Mouse (Mus musculus) heart, postnatal 0 days (tissue): ENCODE measurements around the gene Ess2. TPM values are rescaled to one million over a fixed set of nuclear protein-coding genes. Genes with fewer than 3 reads are reported as not detected.

Source experiments
- ATAC-seq: fragments of 200-750 bp; cut with Nextera tagmentation; 2 replicates; pipeline ENCODE4 v1.8.0; 2017; ENCODE audit warnings: low read depth, moderate number of reproducible peaks, moderate library complexity; ENCODE audit not compliant: insufficient read depth
- DNase-seq: peaks from one replicate; pipeline ENCODE4 v3.0.0-alpha.2; 2016; ENCODE audit warnings: low spot score
- H3K27ac ChIP-seq: fragments of 300-500 bp; sonication (generic); 2 replicates; pipeline ENCODE4 v1.5.1; 2014; ENCODE audit warnings: low read depth, mild to moderate bottlenecking
- H3K27me3 ChIP-seq: fragments of 300-500 bp; sonication (generic); 2 replicates; pipeline ENCODE4 v1.6.1; 2014; ENCODE audit warnings: low read length, mixed read lengths; ENCODE audit not compliant: control insufficient read depth, insufficient read depth
- H3K36me3 ChIP-seq: fragments of 300-500 bp; sonication (generic); replicated peaks from 2 replicates; pipeline ENCODE4 v1.6.1; 2014; ENCODE audit warnings: low read length, mixed read lengths; ENCODE audit not compliant: control insufficient read depth, insufficient read depth
- H3K4me1 ChIP-seq: fragments of 300-500 bp; sonication (generic); 2 replicates; pipeline ENCODE4 v1.6.1; 2014; ENCODE audit warnings: antibody characterized with exemption; ENCODE audit not compliant: control insufficient read depth, insufficient read depth
- H3K4me2 ChIP-seq: fragments of 300-500 bp; sonication (generic); 2 replicates; pipeline ENCODE4 v1.6.1; 2014; ENCODE audit warnings: low read depth, mild to moderate bottlenecking, low read length, moderate library complexity
- H3K4me3 ChIP-seq: fragments of 300-500 bp; sonication (generic); 2 replicates; pipeline ENCODE4 v1.5.1; 2014; ENCODE audit warnings: low read depth, low read length
- H3K9ac ChIP-seq: fragments of 300-500 bp; sonication (generic); replicated peaks from 2 replicates; pipeline ENCODE4 v1.6.1; 2014; ENCODE audit warnings: low read depth, low read length, mixed read lengths
- H3K9me3 ChIP-seq: fragments of 300-500 bp; sonication (generic); replicated peaks from 2 replicates; pipeline ENCODE4 v1.6.1; 2016; ENCODE audit warnings: low read length; ENCODE audit not compliant: control insufficient read depth
- CTCF ChIP-seq: IDR thresholded peaks from 2 replicates; pipeline ENCODE4 v1.5.1; 2016; ENCODE audit warnings: antibody characterized with exemption, control low read depth, low read depth
- EP300 ChIP-seq: IDR thresholded peaks from 2 replicates; pipeline ENCODE4 v1.6.1; 2016; ENCODE audit warnings: antibody characterized with exemption, low read depth
- WGBS: fragments of 180-500 bp; shearing (Covaris S2); extraction: QIAGEN DNeasy Blood & Tissue Kit; methylation state at CpG from one replicate; pipeline ENCODE4 v1.1.7; 2014; 5-methylcytosine and 5-hydroxymethylcytosine counted together
- polyA plus RNA-seq: library from polyadenylated mRNA; unstranded; fragments of >200 nt; fragmentation: Nextera tagmentation; extraction: Ambion mirVana; gene quantifications from 2 replicates; pipeline ENCODE4 v1.2.1, GENCODE M21; 2015
- total RNA-seq: library from RNA; depleted of rRNA; stranded (reverse); fragments of >200 nt; gene quantifications from 2 replicates; pipeline ENCODE4 v1.2.3, GENCODE M21; 2014; ENCODE audit warnings: low replicate concordance

The Ess2 gene
- total and polyA plus RNA-seq, 2 experiments from 2014 or later, result 18.5 to 25.4 TPM

DNA sequence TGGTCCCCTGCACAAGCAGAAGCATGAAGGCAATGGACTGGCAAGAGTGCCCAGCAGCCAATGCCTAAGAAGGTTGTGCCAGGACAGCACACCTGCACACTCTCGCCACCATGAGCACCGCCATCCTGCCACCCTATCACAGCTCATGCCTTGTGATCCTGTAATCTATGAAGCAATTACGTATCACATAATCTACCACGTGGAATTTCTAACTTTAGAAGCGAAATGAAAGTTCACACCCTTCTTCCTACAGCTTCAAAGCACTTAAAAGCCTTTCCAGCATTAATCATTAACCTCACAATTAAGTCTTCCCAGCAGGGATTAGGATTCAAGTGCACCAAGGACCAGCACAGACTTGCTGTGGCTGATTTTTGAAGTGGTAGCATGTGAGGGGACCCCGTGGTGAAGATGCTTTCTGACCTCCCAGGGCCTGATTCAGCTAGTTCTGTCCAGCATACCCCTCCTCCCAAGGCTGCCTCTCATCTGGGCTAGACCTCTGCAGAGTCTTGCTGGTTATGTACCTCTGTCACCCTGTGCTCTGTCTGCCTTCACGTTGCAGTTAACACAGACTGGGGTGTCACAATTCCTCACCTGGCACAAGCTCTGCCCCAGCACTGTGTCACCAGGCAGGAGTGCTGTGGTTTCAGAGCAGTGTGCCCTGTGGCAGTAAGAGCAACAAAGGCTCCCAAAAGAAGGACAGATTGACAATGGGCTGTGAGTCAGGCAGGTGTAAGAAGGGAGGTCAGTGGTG, 34.1 kb upstream of the Ess2 start:
- H3K9ac ChIP-seq, result no peak overlapping the region
- WGBS, result 49% methylated on average over 7 of the region's 7 CpGs

GRCm38 (mm10) chr16:17943466-17943865, 32.3 kb upstream of the Ess2 start:
- no peaks in the 10 kb centered on the region for H3K36me3 ChIP-seq
- no peak for DNase-seq
- no peak overlapping the region for H3K4me2 ChIP-seq
- TF ChIP-seq EP300 (no peak), CTCF (no peak)
- WGBS, result 58% methylated on average over 8 of the region's 8 CpGs
- H3K9me3 ChIP-seq, result no peaks in the 10 kb centered on the region
- H3K27ac ChIP-seq, result no peak overlapping the region
- H3K9ac ChIP-seq, result no peak overlapping the region
- H3K4me3 ChIP-seq, result no peak overlapping the region
- ATAC-seq, result no peak
- no peaks in the 10 kb centered on the region for H3K27me3 ChIP-seq
- H3K4me1 ChIP-seq, result no peaks in the 10 kb centered on the region

More for the DNA sequence above, 34.1 kb upstream of the Ess2 start:
- TF ChIP-seq CTCF (no peak), EP300 (no peak)
- Histone ChIP-seq H3K27me3 (no peaks in the 10 kb centered on the region), H3K4me2 (no peak overlapping the region), H3K4me1 (no peaks in the 10 kb centered on the region), H3K27ac (no peak overlapping the region), H3K4me3 (no peak overlapping the region), H3K9me3 (no peaks in the 10 kb centered on the region), H3K36me3 (no peaks in the 10 kb centered on the region)
- no peak for DNase-seq
- ATAC-seq, result no peak

DNA sequence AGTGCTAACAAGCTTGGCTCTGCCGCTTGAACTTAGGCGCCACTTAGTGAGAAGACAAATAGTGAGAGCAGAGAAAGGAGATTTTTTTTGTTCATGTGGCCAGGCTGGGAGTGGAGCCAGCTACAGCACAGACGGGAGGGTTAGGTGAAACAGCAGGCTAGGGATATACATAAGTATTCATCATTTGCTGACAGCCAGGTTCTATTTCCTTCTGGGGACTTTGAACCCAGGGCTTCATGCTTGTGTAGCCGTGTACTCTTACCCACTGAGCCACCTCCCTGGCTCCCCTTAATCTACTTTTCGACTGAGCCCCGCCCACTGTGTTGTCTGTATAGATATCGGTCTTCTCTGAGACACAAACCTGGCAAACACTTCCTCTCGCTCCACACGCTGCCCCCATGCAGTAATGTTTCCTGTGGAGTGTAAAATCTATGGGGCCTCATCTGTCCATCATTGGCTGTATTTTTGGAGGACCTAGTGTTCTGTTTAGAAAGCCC, 28.2 kb upstream of the Ess2 start:
- H3K27me3 ChIP-seq, result no peaks in the 10 kb centered on the region
- no peaks in the 10 kb centered on the region for H3K4me1 ChIP-seq
- no peak overlapping the region for H3K27ac ChIP-seq
- DNase-seq, result no peak
- no peaks in the 10 kb centered on the region for H3K36me3 ChIP-seq
- no peak overlapping the region for H3K4me2 ChIP-seq
- H3K9ac ChIP-seq, result no peak overlapping the region
- no peaks in the 10 kb centered on the region for H3K9me3 ChIP-seq
- ATAC-seq, result no peak
- H3K4me3 ChIP-seq, result no peak overlapping the region
- TF ChIP-seq CTCF (no peak), EP300 (no peak)
- 32% methylated on average over 9 of the region's 9 CpGs for WGBS

- DNase-seq (peak; percentile 56), ATAC-seq (peak; percentile 84; the same call in 1 of the 2 replicates)
- H3K9ac ChIP-seq, result no peak overlapping the region
- 13% methylated on average over 7 of the region's 7 CpGs for WGBS
- no peak overlapping the region for H3K4me3 ChIP-seq
- H3K4me1 ChIP-seq, result no peaks in the 10 kb centered on the region
- TF ChIP-seq EP300 (no peak), CTCF (peak; percentile 71)
- no peaks in the 10 kb centered on the region for H3K36me3 ChIP-seq
- no peak overlapping the region for H3K4me2 ChIP-seq
- H3K9me3 ChIP-seq, result no peaks in the 10 kb centered on the region
- H3K27ac ChIP-seq, result no peak overlapping the region
- no peaks in the 10 kb centered on the region for H3K27me3 ChIP-seq
These were observed 27.7 kb upstream of the Ess2 start for GRCm38 (mm10) chr16:17938821-17939220.

GRCm38 (mm10) chr16:17938187-17938586, 27.0 kb upstream of the Ess2 start:
- H3K9ac ChIP-seq, result no peak overlapping the region
- no peak overlapping the region for H3K4me2 ChIP-seq
- no peak for TF ChIP-seq CTCF
- no peak for TF ChIP-seq EP300
- no peaks in the 10 kb centered on the region for H3K27me3 ChIP-seq
- H3K4me1 ChIP-seq, result no peaks in the 10 kb centered on the region
- H3K4me3 ChIP-seq, result no peak overlapping the region
- 41% methylated on average over 7 of the region's 7 CpGs for whole genome bisulfite sequencing
- H3K9me3 ChIP-seq, result no peaks in the 10 kb centered on the region
- DNase-seq (no peak), ATAC-seq (0 out of 2 replicates have a peak, but pooled peaks have one; percentile 39)
- no peak overlapping the region for H3K27ac ChIP-seq
- H3K36me3 ChIP-seq, result no peaks in the 10 kb centered on the region

GRCm38 (mm10) chr16:17936776-17937175, 25.6 kb upstream of the Ess2 start:
- TF ChIP-seq EP300, result no peak
- TF ChIP-seq CTCF, result no peak
- H3K27me3 ChIP-seq, result no peaks in the 10 kb centered on the region
- H3K4me3 ChIP-seq, result no peak overlapping the region
- ATAC-seq (no peak), DNase-seq (no peak)
- H3K9ac ChIP-seq, result no peak overlapping the region
- H3K9me3 ChIP-seq, result no peaks in the 10 kb centered on the region
- no peaks in the 10 kb centered on the region for H3K36me3 ChIP-seq
- H3K4me1 ChIP-seq, result no peaks in the 10 kb centered on the region
- WGBS, result 51% methylated on average over 10 of the region's 10 CpGs
- H3K4me2 ChIP-seq, result no peak overlapping the region
- H3K27ac ChIP-seq, result no peak overlapping the region
